Mouse (Mus musculus) midbrain, embryonic 13.5 days (tissue): ENCODE data around the gene Zc3hav1. TPM values are rescaled to one million over a fixed set of nuclear protein-coding genes. Genes with fewer than 3 reads are reported as not detected.
"Not testable (repeated sequence)": the region's sequence is repeated elsewhere in the genome, so short reads cannot be mapped to it uniquely, and the experiment has no call there.

ENCODE experiments used
- ATAC-seq: fragments of 200-750 bp; cut with Nextera tagmentation; 2 replicates; pipeline ENCODE4 v1.8.0; 2017; ENCODE audit warnings: mild to moderate bottlenecking, moderate TSS enrichment, moderate library complexity
- H3K27ac ChIP-seq: fragments of 300-500 bp; sonication (generic); 2 replicates; pipeline ENCODE4 v1.5.1; 2015; ENCODE audit warnings: inconsistent platforms, mild to moderate bottlenecking, moderate library complexity
- H3K27me3 ChIP-seq: fragments of 300-500 bp; sonication (generic); 2 replicates; pipeline ENCODE4 v1.6.1; 2015; ENCODE audit warnings: mild to moderate bottlenecking, inconsistent platforms
- H3K36me3 ChIP-seq: fragments of 300-500 bp; sonication (generic); 2 replicates; pipeline ENCODE4 v1.6.1; 2015; ENCODE audit warnings: mild to moderate bottlenecking, inconsistent platforms
- H3K4me1 ChIP-seq: fragments of 300-500 bp; sonication (generic); replicated peaks from 2 replicates; pipeline ENCODE4 v1.6.1; 2015; ENCODE audit warnings: inconsistent platforms
- H3K4me2 ChIP-seq: fragments of 300-500 bp; sonication (generic); replicated peaks from 2 replicates; pipeline ENCODE4 v1.6.1; 2015; ENCODE audit warnings: moderate library complexity, mild to moderate bottlenecking, inconsistent platforms
- H3K4me3 ChIP-seq: fragments of 300-500 bp; sonication (generic); replicated peaks from 2 replicates; pipeline ENCODE4 v1.5.1; 2015; ENCODE audit warnings: mild to moderate bottlenecking, inconsistent platforms
- H3K9ac ChIP-seq: fragments of 300-500 bp; sonication (generic); replicated peaks from 2 replicates; pipeline ENCODE4 v1.6.1; 2015; ENCODE audit warnings: mild to moderate bottlenecking, inconsistent platforms
- H3K9me3 ChIP-seq: fragments of 300-500 bp; sonication (generic); 2 replicates; pipeline ENCODE4 v1.6.1; 2016; ENCODE audit warnings: mild to moderate bottlenecking, inconsistent platforms
- WGBS: fragments of 180-500 bp; shearing (Covaris S2); methylation state at CpG from one replicate; pipeline ENCODE4 v1.1.7; 2015; 5-methylcytosine and 5-hydroxymethylcytosine counted together
- polyA plus RNA-seq: library from polyadenylated mRNA; unstranded; fragments of >200 nt; fragmentation: Nextera tagmentation; extraction: Ambion mirVana; gene quantifications from 2 replicates; pipeline ENCODE4 v1.2.1, GENCODE M21; 2015

Gene Zc3hav1
- polyA plus RNA-seq, 1 experiment from 2014 or later: 1.3 TPM

DNA sequence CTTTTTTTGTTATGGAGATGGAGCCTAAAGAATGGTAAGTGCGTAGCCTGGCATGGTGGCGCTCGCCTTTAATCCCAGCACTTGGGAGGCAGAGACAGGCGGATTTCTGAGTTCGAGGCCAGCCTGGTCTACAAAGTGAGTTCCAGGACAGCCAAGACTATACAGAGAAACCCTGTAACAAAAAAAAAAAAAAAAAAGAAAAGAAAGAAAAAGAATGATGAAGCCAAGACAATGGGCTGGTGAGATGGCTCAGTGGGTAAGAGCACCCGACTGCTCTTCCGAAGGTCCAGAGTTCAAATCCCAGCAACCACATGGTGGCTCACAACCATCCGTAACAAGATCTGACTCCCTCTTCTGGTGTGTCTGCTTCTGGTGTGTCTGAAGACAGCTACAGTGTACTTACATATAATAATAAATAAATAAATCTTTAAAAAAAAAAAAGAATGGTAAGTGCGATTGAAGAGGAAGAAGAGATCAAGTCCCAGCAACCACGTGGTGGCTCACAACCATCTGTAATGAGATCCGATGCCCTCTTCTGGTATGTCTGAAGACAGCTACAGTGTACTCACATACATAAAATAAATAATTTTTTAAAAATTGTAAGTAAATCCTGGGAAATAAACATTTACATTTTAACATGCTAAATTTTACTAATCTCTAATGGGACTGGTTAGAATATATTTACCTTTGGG lies 4.8 kb upstream of the Zc3hav1 start:
- WGBS: 92% methylated on average over 11 of the region's 11 CpGs
- H3K4me2 ChIP-seq, H3K4me3 ChIP-seq, ATAC-seq, H3K27ac ChIP-seq, H3K9me3 ChIP-seq, H3K9ac ChIP-seq, H3K36me3 ChIP-seq: not testable (repeated sequence)
- peaks cover 40% of the 10 kb centered on the region for H3K27me3 ChIP-seq
- peaks cover 15% of the 10 kb centered on the region for H3K4me1 ChIP-seq

DNA sequence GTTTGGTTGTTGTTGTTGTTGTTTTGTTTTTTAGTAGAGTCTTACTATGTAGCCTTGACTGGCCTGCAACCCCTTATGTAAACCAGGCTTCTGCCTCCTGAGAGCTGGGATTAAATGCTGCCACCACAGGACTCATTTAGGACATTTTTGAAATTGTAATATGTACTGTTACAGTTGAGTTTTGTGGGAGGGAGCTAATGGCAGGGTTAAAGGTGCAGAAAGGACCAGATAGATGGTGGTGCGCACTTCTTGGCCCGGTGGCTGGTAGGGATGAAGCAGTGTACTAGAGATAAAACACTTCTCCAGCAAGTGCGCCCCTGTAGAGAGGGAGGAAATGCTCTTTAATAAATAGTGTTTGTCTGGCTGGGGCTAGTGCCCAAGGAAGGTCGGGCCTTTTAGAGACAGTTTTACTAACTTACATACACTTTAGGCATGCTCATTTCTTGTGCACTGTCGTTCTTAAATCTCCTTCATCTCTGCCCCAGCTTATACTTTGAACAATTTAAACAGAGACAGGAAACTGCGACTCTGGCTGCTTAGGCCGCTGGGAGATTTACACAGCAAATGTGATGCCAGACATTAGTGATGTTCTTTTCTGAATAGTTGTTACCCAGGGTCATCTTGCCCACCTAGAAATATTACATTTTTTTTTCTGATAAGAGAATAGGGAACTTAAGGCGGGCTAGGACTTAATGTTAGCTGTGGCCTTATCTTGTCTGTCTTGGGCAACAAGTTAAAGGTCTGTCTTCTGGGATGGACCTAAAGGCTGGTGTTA lies 4.0 kb upstream of the Zc3hav1 start:
- Histone ChIP-seq H3K4me1 (peaks cover 21% of the 10 kb centered on the region), H3K9ac (no peak overlapping the region), H3K27me3 (peaks cover 47% of the 10 kb centered on the region), H3K9me3 (no peaks in the 10 kb centered on the region), H3K36me3 (no peaks in the 10 kb centered on the region), H3K27ac (no peak overlapping the region), H3K4me3 (no peak overlapping the region), H3K4me2 (no peak overlapping the region)
- ATAC-seq: no peak
- WGBS: 75% methylated on average over 8 of the region's 8 CpGs

- WGBS: 22% methylated on average over 5 of the region's 5 CpGs
- H3K4me2 ChIP-seq: no peak overlapping the region
- H3K4me1 ChIP-seq: peaks cover 21% of the 10 kb centered on the region
- no peak for ATAC-seq
- peaks cover 54% of the 10 kb centered on the region for H3K27me3 ChIP-seq
- no peak overlapping the region for H3K4me3 ChIP-seq
- H3K9ac ChIP-seq: no peak overlapping the region
- H3K27ac ChIP-seq: no peak overlapping the region
- H3K36me3 ChIP-seq: no peaks in the 10 kb centered on the region
- H3K9me3 ChIP-seq: no peaks in the 10 kb centered on the region
Observed at GRCm38 (mm10) chr6:38357603-38358252, 3.3 kb upstream of the Zc3hav1 start.

- H3K4me3 ChIP-seq, H3K36me3 ChIP-seq, H3K4me2 ChIP-seq, H3K27ac ChIP-seq, H3K9ac ChIP-seq, H3K9me3 ChIP-seq, ATAC-seq: not testable (repeated sequence)
- Histone ChIP-seq H3K27me3 (peaks cover 63% of the 10 kb centered on the region), H3K4me1 (peaks cover 21% of the 10 kb centered on the region)
- 76% methylated on average over 15 of the region's 15 CpGs for WGBS
Observed at GRCm38 (mm10) chr6:38356661-38357433, 2.4 kb upstream of the Zc3hav1 start.

- H3K4me3 ChIP-seq: no peak overlapping the region
- H3K9me3 ChIP-seq: no peaks in the 10 kb centered on the region
- H3K4me2 ChIP-seq: no peak overlapping the region
- no peak overlapping the region for H3K9ac ChIP-seq
- no peak overlapping the region for H3K27ac ChIP-seq
- WGBS: 8% methylated on average over 7 of the region's 7 CpGs
- peaks cover 71% of the 10 kb centered on the region for H3K27me3 ChIP-seq
- no peak for ATAC-seq
- H3K36me3 ChIP-seq: no peaks in the 10 kb centered on the region
- H3K4me1 ChIP-seq: peaks cover 21% of the 10 kb centered on the region
Observed at GRCm38 (mm10) chr6:38355862-38356261, 1.5 kb upstream of the Zc3hav1 start.

DNA sequence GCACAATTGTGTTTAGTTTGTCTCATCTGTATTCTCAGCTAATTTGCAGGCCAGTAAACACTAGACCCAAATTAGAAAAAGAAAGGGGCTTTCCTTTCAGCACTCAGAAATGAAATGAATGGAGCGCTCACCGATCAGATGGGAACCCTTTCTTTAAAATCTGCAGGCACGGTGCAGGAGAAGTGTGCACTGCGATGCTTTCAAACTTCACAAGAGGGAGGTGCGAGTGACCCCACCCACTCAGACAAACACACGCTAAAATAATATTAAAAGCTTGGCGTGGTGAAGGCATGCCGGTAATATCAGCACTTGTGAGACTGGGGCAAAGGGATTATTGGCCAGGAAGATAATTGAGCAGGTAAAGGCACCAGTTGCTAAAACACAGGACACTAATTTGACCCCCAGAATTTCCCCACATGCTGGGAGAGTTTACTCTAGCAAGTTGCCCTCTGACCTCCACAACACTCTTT lies 986 bp upstream of the Zc3hav1 start:
- WGBS: under 1% methylated on average over 8 of the region's 8 CpGs
- Histone ChIP-seq H3K27me3 (peaks cover 76% of the 10 kb centered on the region), H3K4me3 (no peak overlapping the region), H3K9ac (no peak overlapping the region), H3K36me3 (no peaks in the 10 kb centered on the region), H3K9me3 (no peaks in the 10 kb centered on the region), H3K4me1 (peaks cover 21% of the 10 kb centered on the region), H3K27ac (no peak overlapping the region), H3K4me2 (peak overlapping the region; percentile 61; the same call in 1 of the 2 replicates)
- no peak for ATAC-seq

DNA sequence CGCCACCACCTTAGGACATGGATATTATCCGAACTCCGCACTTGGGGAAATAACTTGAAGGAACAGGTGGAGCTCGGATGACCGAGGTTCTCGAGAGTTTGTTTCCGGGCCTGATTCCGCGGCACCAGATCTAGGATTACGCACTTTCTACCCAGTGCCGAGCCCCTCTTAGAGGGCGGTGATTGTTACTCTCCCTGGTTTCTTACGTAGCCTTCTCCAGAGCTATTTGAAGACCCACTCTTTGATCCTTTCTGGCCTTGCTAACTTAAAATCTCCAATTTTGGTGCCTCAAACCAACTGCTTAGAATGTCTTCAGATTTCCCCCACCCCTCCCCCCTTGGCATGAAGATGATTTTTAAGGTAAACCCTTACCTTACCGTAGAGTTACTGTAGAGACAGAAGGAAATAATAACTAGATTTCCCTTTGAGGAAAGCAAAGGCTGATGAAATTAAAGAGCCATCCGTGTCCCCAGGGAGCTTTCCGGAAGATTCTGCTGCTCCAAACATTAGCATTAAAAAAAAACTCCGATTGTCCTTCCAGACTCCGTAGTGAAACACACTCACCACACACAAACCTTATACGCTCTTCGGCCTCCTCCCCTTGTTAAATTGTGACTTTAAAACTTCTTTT lies 435 bp upstream of the Zc3hav1 start:
- 0 out of 2 replicates have a peak overlapping the region, but pooled peaks have one; percentile 50 for H3K9ac ChIP-seq
- H3K9me3 ChIP-seq: no peaks in the 10 kb centered on the region
- whole genome bisulfite sequencing: under 1% methylated on average over 20 of the region's 20 CpGs
- H3K36me3 ChIP-seq: no peaks in the 10 kb centered on the region
- ATAC-seq: no peak
- peak overlapping the region; percentile 47 for H3K4me3 ChIP-seq
- peak overlapping the region; percentile 61 for H3K4me2 ChIP-seq
- H3K4me1 ChIP-seq: peaks cover 21% of the 10 kb centered on the region
- H3K27me3 ChIP-seq: peaks cover 81% of the 10 kb centered on the region
- H3K27ac ChIP-seq: no peak overlapping the region

- ATAC-seq: no peak
- Histone ChIP-seq H3K36me3 (no peaks in the 10 kb centered on the region), H3K9me3 (no peaks in the 10 kb centered on the region), H3K4me3 (peak overlapping the region; percentile 47; the same call in 1 of the 2 replicates), H3K27ac (no peak overlapping the region), H3K4me1 (peaks cover 21% of the 10 kb centered on the region), H3K9ac (no peak overlapping the region), H3K4me2 (no peak overlapping the region), H3K27me3 (peaks cover 84% of the 10 kb centered on the region)
- 10% methylated on average over 13 of the region's 13 CpGs for WGBS
Observed at GRCm38 (mm10) chr6:38353181-38353580, 1.2 kb downstream of the Zc3hav1 start.

DNA sequence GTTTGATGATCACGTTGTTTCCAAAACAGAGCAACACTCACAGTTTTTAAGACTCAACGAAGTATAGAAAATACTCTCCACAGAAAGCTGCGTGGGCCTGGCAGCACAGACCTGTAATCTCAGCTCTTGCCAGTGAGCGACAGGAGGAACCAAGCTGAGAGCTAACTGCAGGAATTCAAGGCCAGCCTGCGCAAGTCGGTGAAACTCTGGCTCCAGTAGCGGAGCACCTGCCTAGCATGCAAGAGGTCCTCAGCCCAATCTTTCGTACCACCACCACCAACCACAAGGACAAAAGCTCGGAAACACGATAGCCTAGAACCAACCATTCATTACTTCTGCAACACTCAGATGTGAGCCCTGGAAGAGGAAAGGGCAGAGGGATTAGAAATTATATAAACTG lies 2.0 kb downstream of the Zc3hav1 start:
- peaks cover 78% of the 10 kb centered on the region for H3K27me3 ChIP-seq
- H3K9ac ChIP-seq: no peak overlapping the region
- no peak for ATAC-seq
- WGBS: 13% methylated on average over 10 of the region's 10 CpGs
- no peak overlapping the region for H3K27ac ChIP-seq
- H3K4me1 ChIP-seq: peaks cover 21% of the 10 kb centered on the region
- H3K4me3 ChIP-seq: no peak overlapping the region
- H3K4me2 ChIP-seq: no peak overlapping the region
- H3K9me3 ChIP-seq: no peaks in the 10 kb centered on the region
- no peaks in the 10 kb centered on the region for H3K36me3 ChIP-seq

DNA sequence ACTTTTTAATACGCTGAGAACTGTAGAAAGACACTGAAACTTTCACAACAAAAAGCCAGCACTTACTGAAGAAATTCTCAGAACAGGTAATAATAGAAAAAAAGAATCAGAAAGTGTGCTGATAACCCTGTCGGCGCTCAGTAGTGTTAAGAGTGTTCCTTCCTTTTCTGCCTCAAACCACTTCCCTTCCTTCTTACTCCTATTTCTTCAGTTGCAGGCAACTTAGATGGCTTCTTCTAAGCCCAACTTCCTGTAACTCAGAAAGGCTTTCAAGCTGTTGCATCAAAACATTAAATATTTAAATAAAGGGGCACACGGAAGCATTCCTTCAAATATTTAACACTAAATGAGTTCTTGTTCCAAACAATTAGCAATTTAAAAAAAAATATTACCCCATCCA lies 2.5 kb downstream of the Zc3hav1 start:
- H3K4me2 ChIP-seq: no peak overlapping the region
- H3K4me3 ChIP-seq: no peak overlapping the region
- no peaks in the 10 kb centered on the region for H3K9me3 ChIP-seq
- H3K27ac ChIP-seq: no peak overlapping the region
- H3K9ac ChIP-seq: no peak overlapping the region
- 54% methylated on average over 4 of the region's 4 CpGs for WGBS
- H3K4me1 ChIP-seq: peaks cover 21% of the 10 kb centered on the region
- no peak for ATAC-seq
- H3K27me3 ChIP-seq: peaks cover 73% of the 10 kb centered on the region
- H3K36me3 ChIP-seq: no peaks in the 10 kb centered on the region

- Histone ChIP-seq H3K4me1 (peaks cover 13% of the 10 kb centered on the region), H3K36me3 (no peaks in the 10 kb centered on the region), H3K27me3 (peaks cover 53% of the 10 kb centered on the region), H3K9ac (no peak overlapping the region), H3K9me3 (no peaks in the 10 kb centered on the region), H3K27ac (no peak overlapping the region), H3K4me2 (no peak overlapping the region), H3K4me3 (no peak overlapping the region)
- ATAC-seq: no peak
- 83% methylated on average over 9 of the region's 9 CpGs for WGBS
Observed at GRCm38 (mm10) chr6:38349806-38350205, 4.6 kb downstream of the Zc3hav1 start.
